Mouse (Mus musculus): ENCODE results near the gene Zwilch.
"Not testable (repeated sequence)": the region's sequence is repeated elsewhere in the genome, so short reads cannot be mapped to it uniquely, and the experiment has no call there.

Zwilch gene

GRCm38 (mm10) chr9:64172816-64173665 is at the start of gene Zwilch, which contains the start of gene Rpl4:
Gene Zwilch (minus strand): TSS chr9:64173104.
Gene Rpl4 (plus strand): TSS chr9:64173375.
- DNase-seq, result peak; percentile 75 to 89

- no peak for DNase-seq
These were observed 49.2 kb upstream of the Zwilch start for GRCm38 (mm10) chr9:64222098-64222497.

GRCm38 (mm10) chr9:64221480-64221879 is 48.6 kb upstream of the Zwilch start:
- no peak for DNase-seq

- no peak for DNase-seq
These were observed 47.7 kb upstream of the Zwilch start for GRCm38 (mm10) chr9:64220603-64221002.

- DNase-seq, result no peak
These were observed 47.0 kb upstream of the Zwilch start for GRCm38 (mm10) chr9:64219772-64220420.

- no peak for DNase-seq
These were observed 46.4 kb upstream of the Zwilch start for GRCm38 (mm10) chr9:64219305-64219704.

GRCm38 (mm10) chr9:64217887-64218286 is 45.0 kb upstream of the Zwilch start:
- no peak for DNase-seq

GRCm38 (mm10) chr9:64216641-64217040 is 43.7 kb upstream of the Zwilch start:
- no peak for DNase-seq

- no peak for DNase-seq
These were observed 43.2 kb upstream of the Zwilch start for GRCm38 (mm10) chr9:64216090-64216489.

- DNase-seq, result no peak
These were observed 41.5 kb upstream of the Zwilch start for GRCm38 (mm10) chr9:64214452-64214851.

GRCm38 (mm10) chr9:64207509-64208084 is 34.7 kb upstream of the Zwilch start:
- peak; percentile 33 to 40 for DNase-seq

GRCm38 (mm10) chr9:64202866-64203265 is 30.0 kb upstream of the Zwilch start:
- no peak for DNase-seq

GRCm38 (mm10) chr9:64202331-64202730 is 29.4 kb upstream of the Zwilch start:
- DNase-seq, result no peak

- DNase-seq, result peak; percentile 47 to 52
These were observed 27.0 kb upstream of the Zwilch start for GRCm38 (mm10) chr9:64199897-64200296.

- DNase-seq, result not testable (repeated sequence)
These were observed 26.0 kb upstream of the Zwilch start for GRCm38 (mm10) chr9:64198763-64199418.

GRCm38 (mm10) chr9:64198068-64198762 is 25.3 kb upstream of the Zwilch start:
- no peak for DNase-seq

GRCm38 (mm10) chr9:64197524-64197923 is 24.6 kb upstream of the Zwilch start:
- DNase-seq, result no peak

GRCm38 (mm10) chr9:64195554-64195953 is 22.6 kb upstream of the Zwilch start:
- DNase-seq, result no peak

GRCm38 (mm10) chr9:64193879-64194278 is 21.0 kb upstream of the Zwilch start:
- no peak for DNase-seq

GRCm38 (mm10) chr9:64184166-64184840 is 11.4 kb upstream of the Zwilch start:
- no peak for DNase-seq

- DNase-seq, result not testable (repeated sequence)
These were observed 10.4 kb upstream of the Zwilch start for GRCm38 (mm10) chr9:64183295-64183694.
